Mouse (Mus musculus): ENCODE data around the gene Shc2. TPM values are rescaled to one million over a fixed set of nuclear protein-coding genes. Genes with fewer than 3 reads are reported as not detected.

The Shc2 gene
- total and polyA plus RNA-seq, 3 experiments: not detected

DNA sequence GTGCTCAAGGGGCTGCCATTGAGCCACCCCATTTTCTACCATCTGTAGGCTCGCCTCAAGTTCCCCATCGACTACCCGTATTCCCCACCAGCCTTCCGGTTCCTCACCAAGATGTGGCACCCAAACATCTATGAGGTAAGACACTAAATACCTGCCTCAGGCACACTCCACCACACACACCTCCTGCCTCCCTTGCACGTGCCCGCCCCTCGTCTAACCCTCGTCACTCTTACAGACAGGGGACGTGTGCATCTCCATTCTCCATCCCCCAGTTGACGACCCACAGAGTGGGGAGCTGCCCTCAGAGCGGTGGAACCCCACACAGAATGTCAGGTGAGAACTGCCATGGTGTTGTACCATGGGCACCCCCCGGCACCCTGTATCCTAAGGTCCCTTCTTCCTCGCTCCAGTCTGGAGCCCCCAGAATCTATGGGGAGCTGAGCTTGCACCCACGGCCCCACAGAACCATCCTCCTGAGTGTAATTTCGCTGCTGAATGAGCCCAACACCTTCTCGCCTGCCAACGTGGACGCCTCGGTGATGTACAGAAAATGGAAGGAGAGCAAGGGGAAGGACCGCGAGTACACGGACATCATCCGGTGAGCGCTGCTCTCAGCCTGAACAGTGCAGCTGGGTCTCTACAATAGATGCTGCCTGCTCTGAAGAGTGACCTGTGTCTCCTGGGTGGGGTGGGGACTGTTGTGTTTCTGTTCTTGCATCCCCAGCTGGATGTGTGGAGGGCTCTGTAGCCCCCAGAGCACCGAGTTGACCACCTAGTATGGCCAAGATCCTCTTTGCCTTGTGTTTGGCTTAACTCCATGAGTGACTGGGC lies 47.3 kb upstream of the Shc2 start:
- peaks cover 32% of the 10 kb centered on the region for H3K79me2 ChIP-seq (ENCODE audit: control insufficient read depth, insufficient read depth, low read length, poor library complexity)
- no peak for DNase-seq (ENCODE audit: low read depth, low spot score)
- H3K27ac ChIP-seq (ENCODE audit: control insufficient read depth, low read depth, low read length): no peak overlapping the region
- no peaks in the 10 kb centered on the region for H3K27me3 ChIP-seq (ENCODE audit: control insufficient read depth in 1 of 2, insufficient read depth in 2 of 2, low read length in 2 of 2)
- peaks cover 6 to 19% of the 10 kb centered on the region in 2 experiments; a peak in 3 of 4 replicates for H3K4me1 ChIP-seq (ENCODE audit: control insufficient read depth in 1 of 2, insufficient read depth in 2 of 2, low read length in 2 of 2)
- TF ChIP-seq CHD2 (IDR thresholded peaks at IDR 0.05; ENCODE audit: low read length): no peak
- no peak for TF ChIP-seq BHLHE40 (IDR thresholded peaks at IDR 0.05; ENCODE audit: borderline replicate concordance, low read depth, low read length)
- TF ChIP-seq ZNF384 (IDR thresholded peaks at IDR 0.05; ENCODE audit: low read depth, low read length): no peak
- no peak for TF ChIP-seq NELFE (IDR thresholded peaks at IDR 0.05; ENCODE audit: low read depth, low read length)
- TF ChIP-seq TAL1 (IDR thresholded peaks at IDR 0.05; ENCODE audit: low read length): no peak
- TF ChIP-seq MAZ (IDR thresholded peaks at IDR 0.05; ENCODE audit: low read depth, low read length): no peak
- no peak for TF ChIP-seq POLR2AphosphoS2 (IDR thresholded peaks at IDR 0.05; ENCODE audit: low read length)
- TF ChIP-seq USF1 (IDR thresholded peaks at IDR 0.05; ENCODE audit: low read depth, low read length): no peak
- TF ChIP-seq ZKSCAN1 (IDR thresholded peaks at IDR 0.05; ENCODE audit: low read depth, low read length): no peak
- H3K36me3 ChIP-seq (ENCODE audit: control insufficient read depth in 1 of 2, insufficient read depth in 2 of 2, low read length in 2 of 2): peaks cover 3 to 4% of the 10 kb centered on the region in 2 experiments; a peak in 2 of 4 replicates
- H3K9ac ChIP-seq (ENCODE audit: control insufficient read depth, low read depth, low read length, poor library complexity, severe bottlenecking): no peak overlapping the region
- no peaks in the 10 kb centered on the region for H3K9me3 ChIP-seq (replicated peaks; ENCODE audit: insufficient read depth, low read length)
- H3K4me3 ChIP-seq (ENCODE audit: control insufficient read depth in 1 of 2, insufficient read depth in 1 of 2, low read depth in 2 of 2, low read length in 2 of 2): no peak overlapping the region

DNA sequence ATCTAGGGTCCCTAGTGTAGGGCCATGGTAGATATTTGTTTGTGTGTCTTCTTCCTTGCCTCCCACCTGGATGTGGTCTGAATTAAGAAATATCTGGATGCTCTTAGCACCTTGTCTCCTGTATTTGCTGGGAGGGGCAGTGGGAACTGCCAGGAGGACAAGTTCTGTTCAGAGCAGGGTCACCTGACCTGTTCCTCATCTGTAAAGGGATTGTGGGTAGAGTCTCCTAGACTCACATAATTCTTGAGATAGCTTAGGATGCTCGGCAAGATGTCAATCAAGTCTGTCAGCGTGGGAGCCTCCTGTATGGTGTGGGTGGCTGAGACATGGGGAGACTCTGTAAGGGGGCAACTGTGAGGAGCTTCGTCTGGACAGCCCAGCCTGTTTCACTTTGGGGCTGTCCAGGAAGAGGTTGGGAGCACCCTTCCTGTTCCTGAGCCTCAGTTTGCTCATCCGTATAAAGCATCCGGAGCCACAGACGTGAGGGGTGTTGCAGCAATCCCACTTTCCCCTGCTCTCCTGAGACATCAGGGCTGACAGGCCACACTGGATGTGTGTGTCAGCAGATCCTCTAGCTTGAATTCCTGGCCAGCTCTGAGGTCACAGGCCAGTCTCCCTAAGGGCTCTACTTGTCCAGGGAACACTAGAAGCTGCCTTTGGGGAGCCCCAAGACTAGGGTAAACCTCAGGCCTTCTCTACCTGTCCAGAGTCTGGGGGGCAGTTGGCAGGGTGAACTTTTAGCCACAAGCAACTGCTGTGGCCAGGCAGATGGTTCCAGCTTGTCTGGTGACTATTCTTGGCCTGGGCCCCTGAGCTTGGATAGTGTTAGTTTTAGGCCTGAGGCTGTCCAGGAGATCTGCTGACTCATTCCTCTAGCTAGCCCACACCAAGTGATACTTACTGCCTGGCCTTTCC lies 46.3 kb upstream of the Shc2 start:
- Histone ChIP-seq H3K79me2 (ENCODE audit: control insufficient read depth, insufficient read depth, low read length, poor library complexity) (peaks cover 32% of the 10 kb centered on the region), H3K27ac (ENCODE audit: control insufficient read depth, low read depth, low read length) (no peak overlapping the region), H3K4me3 (ENCODE audit: control insufficient read depth in 1 of 2, insufficient read depth in 1 of 2, low read depth in 2 of 2, low read length in 2 of 2) (peak overlapping the region; percentile 96 to 98), H3K9me3 (replicated peaks; ENCODE audit: insufficient read depth, low read length) (no peaks in the 10 kb centered on the region), H3K4me1 (ENCODE audit: control insufficient read depth in 1 of 2, insufficient read depth in 2 of 2, low read length in 2 of 2) (peaks cover 6 to 19% of the 10 kb centered on the region in 2 experiments; a peak in 3 of 4 replicates), H3K36me3 (ENCODE audit: control insufficient read depth in 1 of 2, insufficient read depth in 2 of 2, low read length in 2 of 2) (peaks cover 3 to 4% of the 10 kb centered on the region in 2 experiments; a peak in 2 of 4 replicates), H3K27me3 (ENCODE audit: control insufficient read depth in 1 of 2, insufficient read depth in 2 of 2, low read length in 2 of 2) (no peaks in the 10 kb centered on the region), H3K9ac (ENCODE audit: control insufficient read depth, low read depth, low read length, poor library complexity, severe bottlenecking) (peak overlapping the region; percentile 96)
- TF ChIP-seq EP300 (IDR thresholded peaks at IDR 0.05; ENCODE audit: low read depth in 1 of 2, low read length in 2 of 2) (no peak), NRF1 (IDR thresholded peaks at IDR 0.05; ENCODE audit: insufficient read depth, low read depth, low read length, poor library complexity, severe bottlenecking) (no peak), BHLHE40 (IDR thresholded peaks at IDR 0.05; ENCODE audit: borderline replicate concordance, low read depth, low read length) (no peak), USF1 (IDR thresholded peaks at IDR 0.05; ENCODE audit: low read depth, low read length) (peak; percentile 49; the same call in 1 of the 2 replicates)
- DNase-seq (ENCODE audit: low read depth, low spot score): no peak
